Mouse (Mus musculus) lung, postnatal 0 days (tissue): ENCODE results near the gene March8.
"Not testable (repeated sequence)": the region's sequence is repeated elsewhere in the genome, so short reads cannot be mapped to it uniquely, and the experiment has no call there.

Experiments
- CTCF ChIP-seq: IDR thresholded peaks from 2 replicates; pipeline ENCODE4 v1.5.1; 2016; ENCODE audit warnings: antibody characterized with exemption, mild to moderate bottlenecking
- EP300 ChIP-seq: IDR thresholded peaks from 2 replicates; pipeline ENCODE4 v1.6.1; 2016; ENCODE audit warnings: antibody characterized with exemption, mild to moderate bottlenecking, control low read depth

DNA sequence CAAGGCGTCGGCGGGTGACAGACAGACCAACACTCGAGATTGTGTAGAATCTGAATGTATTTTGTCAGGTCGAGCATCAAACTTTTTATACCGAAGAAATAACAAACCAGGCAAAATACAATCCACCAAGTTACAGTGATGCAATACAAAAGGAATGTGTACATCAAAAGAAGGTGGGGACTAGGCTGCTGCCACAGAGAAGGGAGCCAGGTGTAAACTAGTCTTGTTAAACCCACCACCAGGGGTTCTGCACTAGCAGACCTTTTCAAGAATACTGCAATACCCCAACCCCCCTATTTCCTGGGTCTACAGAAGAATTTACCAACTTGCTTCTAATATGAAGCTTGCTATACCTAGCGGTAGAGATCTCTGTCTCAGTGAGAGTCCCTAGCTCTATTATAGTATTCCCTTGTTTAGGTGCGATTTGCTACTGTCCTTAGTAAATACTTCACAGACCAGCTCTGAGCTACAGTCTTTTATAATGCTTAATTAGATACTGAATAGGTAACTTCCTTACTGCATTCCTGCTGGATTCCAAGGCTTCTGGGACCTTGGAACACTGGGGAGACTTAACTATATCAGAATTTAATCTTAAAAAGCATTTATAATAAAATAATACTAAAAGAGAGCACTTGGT is 18.6 kb downstream of the March8 start:
- TF ChIP-seq CTCF, EP300: not testable (repeated sequence)
